Mouse (Mus musculus) ES-E14 (cell line): ENCODE measurements around the gene Gm10837. TPM values are rescaled to one million over a fixed set of nuclear protein-coding genes. Genes with fewer than 3 reads are reported as not detected.
"Not testable (repeated sequence)": the region's sequence is repeated elsewhere in the genome, so short reads cannot be mapped to it uniquely, and the experiment has no call there.

Experiments
- DNase-seq: peaks from one replicate; pipeline ENCODE4 v3.0.0-alpha.2; 2013; ENCODE audit warnings: low read depth, low spot score
- H3K27ac ChIP-seq: 2 replicates; pipeline ENCODE4 v1.5.1; 2012; ENCODE audit warnings: low read depth, mild to moderate bottlenecking, low read length, moderate library complexity, mixed read lengths; ENCODE audit not compliant: poor library complexity, insufficient read depth, severe bottlenecking
- H3K36me3 ChIP-seq: 2 replicates; pipeline ENCODE4 v1.6.1; 2012; ENCODE audit warnings: mild to moderate bottlenecking, low read length, moderate library complexity, mixed read lengths; ENCODE audit not compliant: control insufficient read depth, poor library complexity, insufficient read depth, severe bottlenecking
- H3K4me1 ChIP-seq, 2 experiments: fragments of 150-350 bp in 1 of 2; sonication (generic) in 1 of 2; 2 replicates each; pipeline ENCODE4 v1.6.1; 2012; ENCODE audit warnings: low read length in 2 of 2, mild to moderate bottlenecking in 1 of 2, mixed read lengths in 1 of 2; ENCODE audit not compliant: control insufficient read depth in 2 of 2, insufficient read depth in 2 of 2, poor library complexity in 1 of 2
- H3K4me3 ChIP-seq, 2 experiments: fragments of 150-350 bp in 1 of 2; sonication (generic) in 1 of 2; 2 replicates each; pipeline ENCODE4 v1.5.1; 2012; ENCODE audit warnings: low read length in 2 of 2, low read depth in 1 of 2, mild to moderate bottlenecking in 1 of 2, mixed read lengths in 1 of 2; ENCODE audit not compliant: insufficient read depth in 1 of 2, poor library complexity in 1 of 2, severe bottlenecking in 1 of 2
- H3K9ac ChIP-seq: 2 replicates; pipeline ENCODE4 v1.6.1; 2012; ENCODE audit warnings: low read depth, mild to moderate bottlenecking, low read length, mixed read lengths; ENCODE audit not compliant: poor library complexity, insufficient read depth, severe bottlenecking
- H3K9me3 ChIP-seq: fragments of 150-350 bp; sonication (generic); 2 replicates; pipeline ENCODE4 v1.6.1; 2012; ENCODE audit warnings: low read depth, mild to moderate bottlenecking, low read length; ENCODE audit not compliant: control insufficient read depth, insufficient read depth
- CHD2 ChIP-seq: IDR thresholded peaks from 2 replicates; pipeline ENCODE4 v1.6.1; 2014; ENCODE audit warnings: mild to moderate bottlenecking, low read depth, low read length, inconsistent platforms
- HCFC1 ChIP-seq: IDR thresholded peaks from 2 replicates; pipeline ENCODE4 v1.6.1; 2012; ENCODE audit warnings: low read length, inconsistent platforms, borderline replicate concordance; ENCODE audit not compliant: insufficient read depth
- MAFK ChIP-seq: IDR thresholded peaks from 2 replicates; pipeline ENCODE4 v1.6.1; 2014; ENCODE audit warnings: mild to moderate bottlenecking, low read depth, low read length, inconsistent platforms; ENCODE audit not compliant: insufficient read depth
- ZC3H11A ChIP-seq: IDR thresholded peaks from 2 replicates; pipeline ENCODE4 v1.6.1; 2012; ENCODE audit warnings: low read depth, mild to moderate bottlenecking, inconsistent platforms, low read length, borderline replicate concordance
- ZNF384 ChIP-seq: IDR thresholded peaks from 2 replicates; pipeline ENCODE4 v1.6.1; 2012; ENCODE audit warnings: low read depth, low read length, inconsistent platforms
- in situ Hi-C, 2 experiments: fragments of 600-800 bp; cut with MboI; formaldehyde crosslinking; loops; one replicate each; pipeline ENCODE4 v1.15.1; 2025; ENCODE audit warnings: low sequenced_read_pairs in 2 of 2, inconsistent platforms in 1 of 2; ENCODE audit not compliant: unreplicated experiment in 2 of 2
- total RNA-seq: library from RNA; depleted of rRNA; stranded (reverse); fragments of 300-350 nt; gene quantifications from 2 replicates; pipeline ENCODE4 v1.2.3, GENCODE M21; 2012

The Gm10837 gene
- total RNA-seq, 1 experiment = not detected

- no peak for DNase-seq
- Histone ChIP-seq H3K9ac (no peak overlapping the region), H3K27ac (no peak overlapping the region), H3K9me3 (no peaks in the 10 kb centered on the region), H3K4me3 (peak overlapping the region; percentile 14 to 98; a peak in 2 of 4 replicates), H3K36me3 (peaks cover 10% of the 10 kb centered on the region), H3K4me1 (peaks cover 4 to 8% of the 10 kb centered on the region in 2 experiments; a peak in 3 of 4 replicates)
- TF ChIP-seq HCFC1 (no peak), MAFK (no peak), ZC3H11A (no peak), CHD2 (no peak), ZNF384 (no peak)
- in situ Hi-C loops = no loop called here
Observed at GRCm38 (mm10) chr14:122461500-122461899, 28.9 kb upstream of the Gm10837 start.

- no peaks in the 10 kb centered on the region for H3K9me3 ChIP-seq
- no peak overlapping the region for H3K27ac ChIP-seq
- peak overlapping the region; percentile 35; the same call in 1 of the 2 replicates for H3K9ac ChIP-seq
- no peak for DNase-seq
- TF ChIP-seq CHD2 (no peak), ZC3H11A (no peak), MAFK (no peak), HCFC1 (no peak), ZNF384 (no peak)
- peaks cover 10% of the 10 kb centered on the region; the same call in 1 of the 2 replicates for H3K36me3 ChIP-seq
- peaks cover 4 to 8% of the 10 kb centered on the region in 2 experiments; a peak in 3 of 4 replicates for H3K4me1 ChIP-seq
- peak overlapping the region; percentile 46 to 98 for H3K4me3 ChIP-seq
- in situ Hi-C loops = no loop called here
Observed at GRCm38 (mm10) chr14:122461966-122462365, 28.4 kb upstream of the Gm10837 start.

GRCm38 (mm10) chr14:122462689-122463079 lies 27.7 kb upstream of the Gm10837 start:
- DNase-seq = no peak
- peaks cover 10% of the 10 kb centered on the region; the same call in 1 of the 2 replicates for H3K36me3 ChIP-seq
- in situ Hi-C loops = no loop called here
- no peak for TF ChIP-seq CHD2
- TF ChIP-seq HCFC1 = no peak
- TF ChIP-seq ZNF384 = no peak
- TF ChIP-seq MAFK = no peak
- no peak for TF ChIP-seq ZC3H11A
- peaks cover 4 to 8% of the 10 kb centered on the region in 2 experiments; a peak in 3 of 4 replicates for H3K4me1 ChIP-seq
- peak overlapping the region; percentile 80 for H3K9ac ChIP-seq
- H3K27ac ChIP-seq = no peak overlapping the region
- H3K9me3 ChIP-seq = no peaks in the 10 kb centered on the region
- peak overlapping the region; percentile 68 to 98 for H3K4me3 ChIP-seq

GRCm38 (mm10) chr14:122463080-122463691 lies 27.2 kb upstream of the Gm10837 start:
- H3K4me1 ChIP-seq = peaks cover 4 to 8% of the 10 kb centered on the region in 2 experiments; a peak in 3 of 4 replicates
- H3K4me3 ChIP-seq = peak overlapping the region; percentile 68 to 98
- H3K9me3 ChIP-seq = no peaks in the 10 kb centered on the region
- H3K36me3 ChIP-seq = peaks cover 10% of the 10 kb centered on the region; the same call in 1 of the 2 replicates
- no peak for TF ChIP-seq CHD2
- no peak for TF ChIP-seq MAFK
- no peak for TF ChIP-seq ZNF384
- TF ChIP-seq HCFC1 = no peak
- no peak for TF ChIP-seq ZC3H11A
- H3K9ac ChIP-seq = peak overlapping the region; percentile 80
- DNase-seq = no peak
- in situ Hi-C loops = no loop called here
- H3K27ac ChIP-seq = no peak overlapping the region

GRCm38 (mm10) chr14:122463734-122464341 lies 26.5 kb upstream of the Gm10837 start:
- H3K36me3 ChIP-seq, H3K27ac ChIP-seq, H3K9me3 ChIP-seq, H3K4me1 ChIP-seq, DNase-seq, in situ Hi-C loops: not testable (repeated sequence)
- Histone ChIP-seq H3K4me3 (peak overlapping the region; percentile 68 to 98), H3K9ac (peak overlapping the region; percentile 80)
